Mouse (Mus musculus) hindbrain, embryonic 15.5 days (tissue): ENCODE measurements around the gene Rtn2. TPM values are rescaled to one million over a fixed set of nuclear protein-coding genes. Genes with fewer than 3 reads are reported as not detected.

ENCODE experiments used
- ATAC-seq: fragments of 200-750 bp; cut with Nextera tagmentation; 2 replicates; pipeline ENCODE4 v1.8.0; 2017; ENCODE audit warnings: low read depth, moderate number of reproducible peaks, moderate TSS enrichment; ENCODE audit not compliant: low FRiP score
- H3K27ac ChIP-seq: fragments of 300-500 bp; sonication (generic); replicated peaks from 2 replicates; pipeline ENCODE4 v1.5.1; 2015; ENCODE audit warnings: mild to moderate bottlenecking, inconsistent platforms
- H3K27me3 ChIP-seq: fragments of 300-500 bp; sonication (generic); 2 replicates; pipeline ENCODE4 v1.6.1; 2015; ENCODE audit warnings: control low read depth, inconsistent platforms
- H3K36me3 ChIP-seq: fragments of 300-500 bp; sonication (generic); 2 replicates; pipeline ENCODE4 v1.6.1; 2015; ENCODE audit warnings: control low read depth, inconsistent platforms
- H3K4me1 ChIP-seq: fragments of 300-500 bp; sonication (generic); replicated peaks from 2 replicates; pipeline ENCODE4 v1.6.1; 2015; ENCODE audit warnings: control low read depth, inconsistent platforms
- H3K4me2 ChIP-seq: fragments of 300-500 bp; sonication (generic); 2 replicates; pipeline ENCODE4 v1.6.1; 2015; ENCODE audit warnings: moderate library complexity, mild to moderate bottlenecking, inconsistent platforms
- H3K4me3 ChIP-seq: fragments of 300-500 bp; sonication (generic); 2 replicates; pipeline ENCODE4 v1.5.1; 2015; ENCODE audit warnings: mild to moderate bottlenecking, inconsistent platforms
- H3K9ac ChIP-seq: fragments of 300-500 bp; sonication (generic); 2 replicates; pipeline ENCODE4 v1.6.1; 2015; ENCODE audit warnings: inconsistent platforms
- H3K9me3 ChIP-seq: fragments of 300-500 bp; sonication (generic); 2 replicates; pipeline ENCODE4 v1.6.1; 2016; ENCODE audit warnings: control low read depth, inconsistent platforms
- WGBS: fragments of 180-500 bp; shearing (Covaris S2); methylation state at CpG from one replicate; pipeline ENCODE4 v1.1.7; 2015; 5-methylcytosine and 5-hydroxymethylcytosine counted together
- polyA plus RNA-seq: library from polyadenylated mRNA; unstranded; fragments of >200 nt; fragmentation: Nextera tagmentation; extraction: Ambion mirVana; gene quantifications from 2 replicates; pipeline ENCODE4 v1.2.1, GENCODE M21; 2015

Rtn2 gene
- polyA plus RNA-seq, 1 experiment from 2014 or later, result 130 TPM

GRCm38 (mm10) chr7:19314033-19314432 is 31.6 kb downstream of the Rtn2 start:
- no peak overlapping the region for H3K9ac ChIP-seq
- H3K4me1 ChIP-seq, result peaks cover 14% of the 10 kb centered on the region
- no peaks in the 10 kb centered on the region for H3K36me3 ChIP-seq
- 55% methylated on average over 5 of the region's 5 CpGs for WGBS
- no peak for ATAC-seq
- peaks cover 20% of the 10 kb centered on the region; the same call in 1 of the 2 replicates for H3K27me3 ChIP-seq
- no peak overlapping the region for H3K4me2 ChIP-seq
- no peak overlapping the region for H3K27ac ChIP-seq
- H3K9me3 ChIP-seq, result no peaks in the 10 kb centered on the region
- no peak overlapping the region for H3K4me3 ChIP-seq

GRCm38 (mm10) chr7:19316451-19317161 is 34.2 kb downstream of the Rtn2 start:
- Histone ChIP-seq H3K9me3 (no peaks in the 10 kb centered on the region), H3K36me3 (no peaks in the 10 kb centered on the region), H3K9ac (no peak overlapping the region), H3K4me1 (peaks cover 14% of the 10 kb centered on the region), H3K4me3 (no peak overlapping the region), H3K4me2 (no peak overlapping the region), H3K27ac (no peak overlapping the region), H3K27me3 (peaks cover 20% of the 10 kb centered on the region; the same call in 1 of the 2 replicates)
- ATAC-seq, result no peak
- WGBS, result 34% methylated on average over 14 of the region's 14 CpGs

- no peak for ATAC-seq
- Histone ChIP-seq H3K9ac (no peak overlapping the region), H3K4me2 (no peak overlapping the region), H3K36me3 (no peaks in the 10 kb centered on the region), H3K27me3 (peaks cover 7% of the 10 kb centered on the region; the same call in 1 of the 2 replicates), H3K27ac (no peak overlapping the region), H3K4me3 (no peak overlapping the region), H3K9me3 (no peaks in the 10 kb centered on the region), H3K4me1 (peaks cover 14% of the 10 kb centered on the region)
- WGBS, result 79% methylated on average over 2 of the region's 2 CpGs
These were observed 35.8 kb downstream of the Rtn2 start for GRCm38 (mm10) chr7:19318201-19318600.

- Histone ChIP-seq H3K4me1 (peaks cover 14% of the 10 kb centered on the region), H3K36me3 (no peaks in the 10 kb centered on the region), H3K4me2 (no peak overlapping the region), H3K9me3 (no peaks in the 10 kb centered on the region), H3K4me3 (no peak overlapping the region), H3K27me3 (0 out of 2 replicates have a peak, but pooled peaks cover 4% of the 10 kb centered on the region), H3K9ac (no peak overlapping the region), H3K27ac (no peak overlapping the region)
- 77% methylated on average over 7 of the region's 7 CpGs for WGBS
- no peak for ATAC-seq
These were observed 36.3 kb downstream of the Rtn2 start for GRCm38 (mm10) chr7:19318676-19319075.

- Histone ChIP-seq H3K27ac (peak overlapping the region; percentile 62), H3K36me3 (no peaks in the 10 kb centered on the region), H3K4me3 (peak overlapping the region; percentile 50), H3K9me3 (no peaks in the 10 kb centered on the region), H3K27me3 (0 out of 2 replicates have a peak, but pooled peaks cover 2% of the 10 kb centered on the region), H3K4me2 (peak overlapping the region; percentile 82), H3K4me1 (peaks cover 14% of the 10 kb centered on the region), H3K9ac (peak overlapping the region; percentile 51)
- ATAC-seq, result peak; percentile 77
- WGBS, result 17% methylated on average over 9 of the region's 9 CpGs
These were observed 37.0 kb downstream of the Rtn2 start for GRCm38 (mm10) chr7:19319458-19319857.

GRCm38 (mm10) chr7:19319906-19320305 is 37.5 kb downstream of the Rtn2 start:
- peak overlapping the region; percentile 62 for H3K27ac ChIP-seq
- H3K27me3 ChIP-seq, result no peaks in the 10 kb centered on the region
- H3K36me3 ChIP-seq, result no peaks in the 10 kb centered on the region
- H3K9me3 ChIP-seq, result no peaks in the 10 kb centered on the region
- H3K9ac ChIP-seq, result peak overlapping the region; percentile 51
- peaks cover 14% of the 10 kb centered on the region for H3K4me1 ChIP-seq
- peak overlapping the region; percentile 82 for H3K4me2 ChIP-seq
- H3K4me3 ChIP-seq, result peak overlapping the region; percentile 50
- WGBS, result under 1% methylated on average over 41 of the region's 41 CpGs
- peak; percentile 94 for ATAC-seq

- no peak overlapping the region for H3K9ac ChIP-seq
- peak overlapping the region; percentile 50; the same call in 1 of the 2 replicates for H3K4me3 ChIP-seq
- peaks cover 16% of the 10 kb centered on the region for H3K4me1 ChIP-seq
- H3K4me2 ChIP-seq, result peak overlapping the region; percentile 82
- 45% methylated on average over 7 of the region's 7 CpGs for whole genome bisulfite sequencing
- H3K27ac ChIP-seq, result no peak overlapping the region
- no peaks in the 10 kb centered on the region for H3K36me3 ChIP-seq
- H3K9me3 ChIP-seq, result no peaks in the 10 kb centered on the region
- no peaks in the 10 kb centered on the region for H3K27me3 ChIP-seq
- no peak for ATAC-seq
These were observed 38.2 kb downstream of the Rtn2 start for GRCm38 (mm10) chr7:19320637-19321036.

GRCm38 (mm10) chr7:19321464-19321863 is 39.0 kb downstream of the Rtn2 start:
- H3K9ac ChIP-seq, result no peak overlapping the region
- H3K9me3 ChIP-seq, result no peaks in the 10 kb centered on the region
- no peak overlapping the region for H3K4me3 ChIP-seq
- WGBS, result 67% methylated on average over 5 of the region's 5 CpGs
- H3K4me2 ChIP-seq, result no peak overlapping the region
- H3K4me1 ChIP-seq, result peaks cover 22% of the 10 kb centered on the region
- no peak overlapping the region for H3K27ac ChIP-seq
- ATAC-seq, result no peak
- H3K27me3 ChIP-seq, result no peaks in the 10 kb centered on the region
- H3K36me3 ChIP-seq, result no peaks in the 10 kb centered on the region

- WGBS, result 63% methylated on average over 9 of the region's 9 CpGs
- Histone ChIP-seq H3K9ac (no peak overlapping the region), H3K4me3 (no peak overlapping the region), H3K27ac (no peak overlapping the region), H3K9me3 (no peaks in the 10 kb centered on the region), H3K27me3 (no peaks in the 10 kb centered on the region), H3K4me1 (peaks cover 33% of the 10 kb centered on the region), H3K36me3 (no peaks in the 10 kb centered on the region), H3K4me2 (no peak overlapping the region)
- no peak for ATAC-seq
These were observed 40.1 kb downstream of the Rtn2 start for GRCm38 (mm10) chr7:19322489-19322888.

- Histone ChIP-seq H3K9ac (no peak overlapping the region), H3K27ac (no peak overlapping the region), H3K36me3 (no peaks in the 10 kb centered on the region), H3K4me3 (no peak overlapping the region), H3K4me1 (peaks cover 35% of the 10 kb centered on the region), H3K27me3 (no peaks in the 10 kb centered on the region), H3K9me3 (no peaks in the 10 kb centered on the region), H3K4me2 (no peak overlapping the region)
- WGBS, result 84% methylated on average over 11 of the region's 11 CpGs
- no peak for ATAC-seq
These were observed 41.8 kb downstream of the Rtn2 start for GRCm38 (mm10) chr7:19324221-19324620.

GRCm38 (mm10) chr7:19325262-19326199 is 43.1 kb downstream of the Rtn2 start:
- Histone ChIP-seq H3K4me3 (no peak overlapping the region), H3K27me3 (no peaks in the 10 kb centered on the region), H3K4me1 (peaks cover 25% of the 10 kb centered on the region), H3K4me2 (peak overlapping the region; percentile 69; the same call in 1 of the 2 replicates), H3K36me3 (no peaks in the 10 kb centered on the region), H3K9ac (no peak overlapping the region), H3K9me3 (no peaks in the 10 kb centered on the region), H3K27ac (no peak overlapping the region)
- 77% methylated on average over 21 of the region's 21 CpGs for WGBS
- ATAC-seq, result no peak

GRCm38 (mm10) chr7:19326359-19326758 is 43.9 kb downstream of the Rtn2 start:
- H3K9ac ChIP-seq, result no peak overlapping the region
- H3K4me2 ChIP-seq, result peak overlapping the region; percentile 69
- 0% methylated on average over 19 of the region's 20 CpGs for WGBS
- H3K9me3 ChIP-seq, result no peaks in the 10 kb centered on the region
- H3K27ac ChIP-seq, result peak overlapping the region; percentile 17
- no peaks in the 10 kb centered on the region for H3K27me3 ChIP-seq
- peaks cover 21% of the 10 kb centered on the region for H3K4me1 ChIP-seq
- peak; percentile 59; the same call in 1 of the 2 replicates for ATAC-seq
- H3K36me3 ChIP-seq, result no peaks in the 10 kb centered on the region
- H3K4me3 ChIP-seq, result peak overlapping the region; percentile 37
